Mouse (Mus musculus) heart, postnatal 0 days (tissue): ENCODE results near the gene Atrip.

Experiments used
- CTCF ChIP-seq: IDR thresholded peaks from 2 replicates; pipeline ENCODE4 v1.5.1; 2016; ENCODE audit warnings: antibody characterized with exemption, control low read depth, low read depth
- EP300 ChIP-seq: IDR thresholded peaks from 2 replicates; pipeline ENCODE4 v1.6.1; 2016; ENCODE audit warnings: antibody characterized with exemption, low read depth

DNA sequence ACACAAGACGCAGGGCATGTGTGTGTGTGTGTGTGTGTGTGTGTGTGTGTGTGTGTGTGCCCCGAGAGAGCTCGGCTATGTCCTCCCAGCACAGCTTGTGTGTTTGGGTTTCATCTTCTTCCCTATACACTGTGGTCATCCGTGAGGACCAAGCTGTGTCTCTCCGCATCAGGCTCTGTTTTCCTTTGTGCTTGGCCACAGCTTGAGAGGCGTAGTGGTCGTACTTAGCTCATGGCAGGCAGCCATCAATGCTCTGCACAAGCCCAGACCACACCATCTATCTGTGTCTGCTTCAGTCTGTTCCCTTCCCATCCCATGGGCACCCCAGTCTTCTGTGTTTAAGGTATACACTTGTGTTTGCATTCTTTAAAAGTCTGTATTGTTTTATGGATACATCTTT is 32.6 kb downstream of the Atrip start:
- TF ChIP-seq EP300 (no peak), CTCF (no peak)
